Mouse (Mus musculus): ENCODE results near the gene Cdhr3.
"Not testable (repeated sequence)": the region's sequence is repeated elsewhere in the genome, so short reads cannot be mapped to it uniquely, and the experiment has no call there.

The Cdhr3 gene

GRCm38 (mm10) chr12:33000402-33000801, 92.3 kb downstream of the Cdhr3 start:
- DNase-seq, result no peak

- DNase-seq, result not testable (repeated sequence)
Observed at GRCm38 (mm10) chr12:32999778-33000177, 92.9 kb downstream of the Cdhr3 start.

- no peak for DNase-seq
Observed at GRCm38 (mm10) chr12:32998766-32999165, 93.9 kb downstream of the Cdhr3 start.

- peak; percentile 50 to 65 for DNase-seq
Observed at GRCm38 (mm10) chr12:32995081-32995834, 97.4 kb downstream of the Cdhr3 start.

GRCm38 (mm10) chr12:32994081-32994480, 98.6 kb downstream of the Cdhr3 start:
- no peak for DNase-seq

- DNase-seq, result peak in 1 of 2 experiments; percentile 9
Observed at GRCm38 (mm10) chr12:32989731-32990130, 102.9 kb downstream of the Cdhr3 start.

- DNase-seq, result no peak
Observed at GRCm38 (mm10) chr12:32986284-32986683, 106.4 kb downstream of the Cdhr3 start.

Measured in kidney, adult 8-10 months (tissue).